Mouse (Mus musculus) spleen, embryonic (tissue): Measurements from ENCODE around the gene Krtap2-4.
"Not testable (repeated sequence)": the region's sequence is repeated elsewhere in the genome, so short reads cannot be mapped to it uniquely, and the experiment has no call there.

ENCODE experiments used
- CTCF ChIA-PET: fragments of 350-600 bp; sonication (Branson Sonifier 250); formaldehyde crosslinking; loops from one replicate; lab custom pipeline; 2022; lab: Charles Lee

Krtap2-4 gene

GRCm38 (mm10) chr11:99614796-99615363, at the start of gene Krtap2-4:
Krtap2-4 (minus strand) TSS chr11:99614846.
- CTCF ChIA-PET: no interaction called here

GRCm38 (mm10) chr11:99662802-99663201, 48.2 kb upstream of the Krtap2-4 start:
- CTCF ChIA-PET: interaction anchor here (0.5 kb wide), 1 partner anchor 210 kb away, joined by 4 read pairs; no protein-coding TSS in a partner anchor

- CTCF ChIA-PET: no interaction called here
Measured at GRCm38 (mm10) chr11:99659256-99659655, 44.6 kb upstream of the Krtap2-4 start.

GRCm38 (mm10) chr11:99658467-99659010, 43.9 kb upstream of the Krtap2-4 start, which contains the start of gene Gm11563:
Gm11563 (minus strand) TSS chr11:99658960.
- CTCF ChIA-PET: not testable (repeated sequence)

GRCm38 (mm10) chr11:99657051-99657450, 42.4 kb upstream of the Krtap2-4 start:
- CTCF ChIA-PET: no interaction called here

GRCm38 (mm10) chr11:99650136-99650535, 35.5 kb upstream of the Krtap2-4 start, which contains the start of gene Gm11555:
Gm11555 (minus strand) TSS chr11:99650236.
- CTCF ChIA-PET: no interaction called here

- CTCF ChIA-PET: no interaction called here
Measured at GRCm38 (mm10) chr11:99646444-99646843, 31.8 kb upstream of the Krtap2-4 start.

- CTCF ChIA-PET: no interaction called here
Measured at GRCm38 (mm10) chr11:99644351-99644750, 29.7 kb upstream of the Krtap2-4 start.

GRCm38 (mm10) chr11:99643635-99644139, 29.0 kb upstream of the Krtap2-4 start, which contains the start of gene Krtap4-7:
Krtap4-7 (minus strand) TSS chr11:99644089.
- CTCF ChIA-PET: not testable (repeated sequence)

- CTCF ChIA-PET: no interaction called here
Measured at GRCm38 (mm10) chr11:99640926-99641325, 26.3 kb upstream of the Krtap2-4 start.

- CTCF ChIA-PET: no interaction called here
Measured at GRCm38 (mm10) chr11:99637086-99637485, 22.4 kb upstream of the Krtap2-4 start.

- CTCF ChIA-PET: no interaction called here
Measured at GRCm38 (mm10) chr11:99634653-99635134, 20.0 kb upstream of the Krtap2-4 start, which contains the start of gene Krtap4-2. Krtap4-2 (minus strand) TSS chr11:99635084.

GRCm38 (mm10) chr11:99633293-99633692, 18.6 kb upstream of the Krtap2-4 start:
- CTCF ChIA-PET: no interaction called here

GRCm38 (mm10) chr11:99630890-99631289, 16.2 kb upstream of the Krtap2-4 start:
- CTCF ChIA-PET: no interaction called here

- CTCF ChIA-PET: no interaction called here
Measured at GRCm38 (mm10) chr11:99628138-99628537, 13.5 kb upstream of the Krtap2-4 start, which contains the start of gene Krtap4-1. Krtap4-1 (minus strand) TSS chr11:99628238.

GRCm38 (mm10) chr11:99620335-99620734, 5.7 kb upstream of the Krtap2-4 start, which contains the start of gene Gm11562:
Gm11562 (minus strand) TSS chr11:99620435.
- CTCF ChIA-PET: no interaction called here

GRCm38 (mm10) chr11:99610089-99610488, 4.6 kb downstream of the Krtap2-4 start, which contains the start of gene Gm11937:
Gm11937 (minus strand) TSS chr11:99610189.
- CTCF ChIA-PET: not testable (repeated sequence)

- CTCF ChIA-PET: no interaction called here
Measured at GRCm38 (mm10) chr11:99609126-99609525, 5.5 kb downstream of the Krtap2-4 start.

- CTCF ChIA-PET: not testable (repeated sequence)
Measured at GRCm38 (mm10) chr11:99603208-99603607, 11.4 kb downstream of the Krtap2-4 start, which contains the start of gene Gm11938. Gm11938 (minus strand) TSS chr11:99603308.

GRCm38 (mm10) chr11:99597742-99598141, 16.9 kb downstream of the Krtap2-4 start, which contains the start of gene Krtap9-3:
Krtap9-3 (minus strand) TSS chr11:99598105.
- CTCF ChIA-PET: not testable (repeated sequence)

- CTCF ChIA-PET: no interaction called here
Measured at GRCm38 (mm10) chr11:99590981-99591380, 23.7 kb downstream of the Krtap2-4 start, which contains the start of gene Krtap1-3. Krtap1-3 (minus strand) TSS chr11:99591339.

GRCm38 (mm10) chr11:99585096-99585495, 29.6 kb downstream of the Krtap2-4 start:
- CTCF ChIA-PET: no interaction called here
